Mouse (Mus musculus): ENCODE data around the gene Dmrt3.

GRCm38 (mm10) chr19:25598626-25599025 lies 11.5 kb upstream of the Dmrt3 start:
- no peak for TF ChIP-seq CTCF (IDR thresholded peaks at IDR 0.05; ENCODE audit: control insufficient read depth, insufficient read depth, low read length)
- no peak for TF ChIP-seq POLR2A (IDR thresholded peaks at IDR 0.05; ENCODE audit: borderline replicate concordance, control insufficient read depth, low read depth, low read length)

Measured in bone marrow, adult 2 months (tissue).